Mouse (Mus musculus) gastrocnemius, postnatal 36 days (tissue): ENCODE results near the gene Tsfm. TPM values are rescaled to one million over a fixed set of nuclear protein-coding genes. Genes with fewer than 3 reads are reported as not detected.
A peak's percentile ranks its signal among the peaks of the same experiment; 100 is the strongest.
"Not testable (repeated sequence)": the region's sequence is repeated elsewhere in the genome, so short reads cannot be mapped to it uniquely, and the experiment has no call there.

ENCODE experiments used
- DNase-seq, 2 experiments: peaks; one replicate each; pipeline ENCODE4 v3.0.0; 2022
- intact Hi-C: fragments of 180-260 bp; cut with DNase I; formaldehyde crosslinking; loops from one replicate; pipeline ENCODE4 v1.15.1; 2025
- long read RNA-seq, 2 experiments: library from polyadenylated mRNA; stranded (forward); transcript quantifications; one replicate each; pipeline ENCODE4 v2.0.0; 2021
- total RNA-seq, 2 experiments: library from RNA; stranded (reverse); gene quantifications; 2 replicates each; pipeline ENCODE4 v1.2.3; 2021

The Tsfm gene
- 10 to 100 TPM; 20.5 to 21.7 TPM for total RNA-seq
- long read RNA-seq, experiment 1, transcript Tsfm-201 (6 exons, 1,206 nt), result major isoform, 38 of 40 reads
- long read RNA-seq, experiment 1, partial matches to known transcripts, result 0 of 40 reads
- long read RNA-seq, experiment 1, other reads (novel, unspliced or antisense), result 2 of 40 reads
- long read RNA-seq, experiment 2, transcript Tsfm-201 (6 exons, 1,206 nt), result major isoform, 43 of 56 reads
- long read RNA-seq, experiment 2, partial matches to known transcripts, result 1 of 56 reads
- long read RNA-seq, experiment 2, other reads (novel, unspliced or antisense), result 10 of 56 reads

DNA sequence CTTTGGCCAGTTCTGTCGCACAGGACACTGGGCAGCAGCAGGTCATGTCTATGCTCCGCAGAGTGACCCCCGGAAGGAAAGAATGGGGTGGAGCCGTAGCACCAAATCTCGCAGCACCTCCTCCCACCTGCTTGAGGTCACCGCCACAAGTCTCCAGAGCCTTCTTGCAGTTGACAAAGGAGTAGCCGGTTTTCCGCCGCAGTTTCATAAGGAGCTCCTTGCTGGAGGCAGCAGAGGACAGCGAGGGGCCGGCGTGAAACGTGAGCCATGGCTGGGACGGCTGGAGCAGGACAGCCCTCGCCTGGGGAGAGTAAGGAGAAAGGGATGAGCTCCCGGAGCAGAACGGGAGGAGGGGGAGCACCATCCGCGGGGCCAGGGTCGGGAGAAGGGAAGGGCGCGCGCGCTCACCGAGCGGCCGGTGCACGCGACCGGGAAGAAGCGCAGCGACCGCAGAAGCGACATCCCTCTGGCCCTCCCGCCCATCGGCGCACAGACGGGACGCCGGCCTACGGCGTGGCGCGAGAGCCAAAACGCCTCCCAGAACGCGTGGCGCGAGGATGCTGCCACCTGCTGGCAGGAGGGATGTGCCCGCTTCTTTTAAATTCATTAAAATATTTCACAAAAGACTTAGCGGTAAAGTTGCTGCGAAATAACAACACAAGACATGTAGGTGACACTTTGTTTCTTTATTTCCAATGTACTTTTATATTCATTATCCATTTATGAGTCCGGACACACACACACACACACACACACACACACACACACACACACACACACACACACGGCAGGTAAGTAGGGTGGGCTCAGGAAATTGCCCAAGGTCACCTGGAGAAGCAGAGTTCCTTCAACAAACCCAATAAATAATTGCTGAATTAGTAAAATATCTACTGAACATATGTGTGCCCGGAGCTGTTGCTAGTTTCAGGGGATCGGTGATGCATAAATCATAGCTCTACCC is at the start of gene Tsfm:
Gene Tsfm, minus strand, starts transcription at position 505 of the 961 bp plus-strand sequence.
- peak; percentile 88 to 92 for DNase-seq
- intact Hi-C loops, result loop anchor here (1.0 to 5.0 kb wide), 2 partner anchors 38 to 111 kb away; no protein-coding TSS in a partner anchor

DNA sequence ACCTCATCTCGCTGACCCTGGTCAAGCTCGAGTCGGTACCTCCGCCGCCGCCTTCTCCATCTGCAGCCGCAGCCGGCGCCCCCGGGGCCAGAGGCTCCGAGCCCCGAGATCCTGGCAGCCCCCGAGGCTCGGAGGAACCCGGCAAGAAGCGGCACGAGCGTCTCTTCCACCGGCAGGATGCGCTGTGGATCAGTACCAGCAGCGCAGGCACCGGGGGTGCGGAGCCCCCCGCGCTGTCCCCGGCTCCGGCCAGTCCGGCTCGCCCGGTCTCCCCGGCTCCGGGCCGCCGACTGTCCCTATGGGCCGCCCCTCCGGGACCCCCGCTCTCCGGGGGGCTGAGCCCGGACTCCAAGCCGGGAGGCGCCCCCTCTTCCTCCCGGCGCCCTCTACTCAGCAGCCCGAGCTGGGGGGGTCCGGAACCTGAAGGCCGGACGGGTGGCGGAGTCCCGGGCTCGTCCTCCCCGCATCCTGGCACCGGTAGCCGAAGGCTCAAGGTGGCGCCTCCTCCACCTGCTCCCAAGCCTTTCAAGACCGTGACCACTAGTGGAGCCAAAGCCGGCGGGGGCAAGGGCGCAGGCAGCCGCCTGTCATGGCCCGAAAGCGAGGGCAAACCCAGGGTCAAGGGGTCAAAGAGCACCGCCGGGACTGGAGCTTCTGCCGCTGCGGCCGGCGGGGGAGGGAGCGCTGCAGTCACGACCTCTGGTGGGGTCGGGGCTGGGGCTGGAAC is 49.2 kb upstream of the Tsfm start:
- intact Hi-C loops, result no loop called here
- DNase-seq, result no peak

DNA sequence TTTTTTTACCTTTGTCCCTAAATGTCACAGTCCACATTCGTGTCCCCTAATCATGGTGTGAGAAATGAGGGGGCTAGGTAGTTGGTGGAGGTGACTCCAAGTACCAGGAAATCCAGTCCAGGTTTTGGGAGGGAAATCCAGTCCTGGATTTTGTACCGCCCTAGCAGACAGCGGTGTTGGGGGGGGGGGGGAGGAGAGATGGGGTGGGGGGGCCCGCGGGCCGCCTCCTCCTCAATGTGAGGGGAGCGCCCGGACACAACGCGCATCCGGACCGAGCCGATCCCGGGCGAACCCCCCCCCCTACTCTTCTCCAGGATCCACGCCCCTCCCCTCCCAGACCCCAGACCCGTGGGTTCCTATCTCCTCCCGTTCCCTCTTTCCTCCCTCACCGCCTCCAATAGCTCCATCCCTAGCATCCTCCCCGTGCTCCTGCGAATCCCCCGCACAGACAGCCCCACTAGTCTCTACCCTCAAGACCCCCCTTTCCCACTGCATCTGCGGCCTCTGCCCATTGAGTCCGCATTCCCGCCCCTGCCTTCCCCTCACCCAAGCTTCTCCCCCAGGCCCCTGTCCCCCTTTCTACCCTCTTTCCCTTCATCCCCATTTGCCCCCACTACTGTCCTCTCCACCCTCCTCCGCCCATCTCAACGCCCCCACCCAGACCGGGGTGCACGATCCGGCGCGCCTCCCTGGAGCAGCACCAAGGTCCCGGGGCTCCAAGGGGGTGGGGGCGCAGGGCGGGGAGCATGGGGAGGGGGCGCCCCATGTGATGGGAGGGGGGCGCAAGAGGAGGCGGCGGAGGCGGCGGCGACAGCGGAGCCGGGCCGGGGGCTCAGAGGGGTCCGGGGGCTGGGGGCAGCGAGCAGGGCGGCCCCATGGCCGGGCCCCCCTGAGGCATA is 48.3 kb upstream of the Tsfm start:
- DNase-seq, result no peak
- intact Hi-C loops, result no loop called here

DNA sequence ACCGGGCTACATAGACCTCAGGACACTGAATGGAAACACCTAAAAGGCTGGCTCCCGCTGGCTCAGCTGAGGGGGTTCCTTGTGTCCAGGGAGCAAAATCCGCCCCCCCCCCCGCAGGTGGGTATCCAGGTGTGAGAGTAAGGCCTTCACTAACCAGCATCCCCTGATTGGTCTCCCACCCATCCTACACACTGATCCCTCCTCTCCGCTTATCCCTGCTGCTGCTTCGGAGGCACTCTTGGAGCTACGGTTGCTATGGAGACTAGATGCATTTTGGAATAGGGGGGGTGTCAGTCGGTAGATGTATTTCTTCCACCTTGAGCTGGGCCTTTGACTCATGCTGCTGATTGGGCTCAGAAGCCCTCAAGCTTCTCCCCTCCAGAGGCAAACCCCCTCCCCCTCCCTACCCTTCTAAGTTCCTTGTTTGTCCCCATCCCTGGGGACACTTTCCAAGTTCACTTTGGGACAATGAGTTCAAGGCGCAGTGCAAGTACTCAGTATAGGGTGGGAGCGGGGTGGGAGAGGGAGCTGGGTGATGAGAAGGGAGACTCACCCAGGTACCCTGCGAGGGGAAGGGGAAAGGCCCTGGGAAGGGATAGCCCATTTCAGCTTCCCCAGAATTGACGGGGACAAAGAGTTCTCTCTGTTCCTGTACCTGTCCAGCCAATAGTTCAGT is 47.5 kb upstream of the Tsfm start:
- no peak for DNase-seq
- intact Hi-C loops, result no loop called here

DNA sequence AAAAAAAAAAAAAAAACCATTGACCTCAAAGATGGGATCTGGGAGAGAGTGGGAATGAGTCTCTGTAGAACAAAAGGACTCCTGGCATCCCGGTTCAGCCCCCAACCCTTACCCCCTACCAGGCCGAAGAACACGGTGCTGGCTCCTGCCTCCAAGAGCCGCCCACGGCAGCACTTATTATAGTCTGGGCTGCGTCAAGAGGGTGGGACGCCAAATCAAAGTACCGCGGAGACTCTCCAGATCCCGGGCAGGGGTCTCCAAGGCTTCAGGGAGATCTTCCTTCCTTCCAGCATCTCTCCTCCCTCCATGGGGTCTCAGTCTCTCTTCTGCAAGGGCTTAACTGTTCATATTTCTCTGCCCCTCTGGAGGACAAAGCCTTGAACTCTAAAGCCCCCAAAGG is 46.9 kb upstream of the Tsfm start:
- intact Hi-C loops, result no loop called here
- DNase-seq, result no peak

DNA sequence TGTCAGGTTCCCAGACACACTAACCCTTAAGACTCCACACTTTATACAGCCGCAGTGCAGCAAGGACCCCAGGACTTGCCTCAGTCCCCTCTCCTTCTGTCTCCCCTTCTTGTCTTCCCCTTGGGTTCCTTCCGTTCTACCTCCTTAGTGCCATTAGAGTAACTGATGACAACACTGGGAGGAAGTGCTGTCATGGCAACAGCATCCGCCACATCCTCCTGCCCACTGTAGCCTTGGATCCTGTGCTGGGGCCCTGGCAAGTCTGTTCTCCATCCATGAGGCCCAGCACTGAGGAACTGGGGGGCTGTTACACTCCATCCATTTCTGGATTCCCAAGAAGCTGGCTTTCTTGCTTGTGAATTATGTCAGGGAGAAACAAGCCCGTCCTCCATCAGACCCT is 45.4 kb upstream of the Tsfm start:
- DNase-seq, result no peak

DNA sequence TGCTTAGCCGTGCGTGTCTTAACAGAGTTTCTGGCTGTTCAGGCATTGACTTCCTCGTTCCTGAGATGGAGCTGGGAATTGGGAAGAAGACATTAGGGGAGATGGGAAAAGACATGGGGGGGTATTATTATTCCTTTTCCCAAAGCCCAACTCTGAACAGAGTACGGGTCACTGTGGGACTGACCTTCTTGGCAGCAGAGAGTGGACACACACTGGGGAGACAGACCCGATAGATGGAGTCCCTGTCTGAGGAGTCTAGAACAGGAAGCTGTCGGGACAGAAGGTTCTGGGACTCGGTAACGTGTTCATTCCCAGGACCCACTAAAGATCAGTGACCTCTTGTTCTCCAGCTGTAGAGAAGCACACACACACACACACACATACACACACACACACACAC is 45.0 kb upstream of the Tsfm start:
- intact Hi-C loops, result no loop called here
- no peak for DNase-seq

More for the DNA sequence above, 45.4 kb upstream of the Tsfm start:
- intact Hi-C loops, result no loop called here

DNA sequence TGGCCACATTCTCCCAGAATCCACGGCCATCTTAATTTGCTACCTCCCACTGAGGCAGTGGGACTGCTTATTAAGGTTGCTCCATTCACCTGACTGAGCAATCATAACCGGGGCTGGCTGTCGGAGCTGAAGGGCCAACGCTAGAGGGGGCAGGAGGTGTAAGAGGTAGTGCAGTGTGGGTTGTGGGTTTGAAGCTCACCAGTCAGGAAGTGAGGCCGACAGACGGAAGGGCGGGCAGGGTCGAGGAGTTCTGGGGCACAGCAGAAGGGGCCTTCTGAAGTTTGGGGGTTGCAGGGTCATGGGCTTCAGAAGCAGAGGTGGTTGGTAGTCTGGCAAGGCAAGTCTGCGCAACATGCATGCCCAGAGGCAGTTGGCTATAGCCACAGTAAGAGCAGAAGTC is 44.4 kb upstream of the Tsfm start, which contains the start of gene Agap2:
Gene Agap2, plus strand, starts transcription at position 205 of the 400 bp plus-strand sequence.
- intact Hi-C loops, result no loop called here
- no peak for DNase-seq

DNA sequence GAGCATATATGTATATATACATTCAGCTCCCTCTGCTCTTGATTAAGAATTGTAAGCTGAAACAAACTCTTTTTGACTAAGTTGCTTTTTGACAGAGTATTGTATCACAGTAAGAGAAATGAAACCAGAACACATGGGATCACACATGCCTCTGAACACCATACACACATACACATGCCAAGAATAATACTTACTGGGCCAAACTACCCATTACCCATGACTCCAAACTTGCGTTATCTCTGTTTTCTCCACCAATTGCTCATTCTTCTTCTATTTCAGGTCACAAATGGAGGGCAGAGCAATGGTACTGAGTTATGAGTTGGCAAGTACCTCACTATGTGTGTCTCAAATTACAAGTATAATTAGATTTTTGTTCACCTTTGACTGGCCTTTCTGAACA is 43.3 kb upstream of the Tsfm start:
- DNase-seq, result no peak
- intact Hi-C loops, result no loop called here

DNA sequence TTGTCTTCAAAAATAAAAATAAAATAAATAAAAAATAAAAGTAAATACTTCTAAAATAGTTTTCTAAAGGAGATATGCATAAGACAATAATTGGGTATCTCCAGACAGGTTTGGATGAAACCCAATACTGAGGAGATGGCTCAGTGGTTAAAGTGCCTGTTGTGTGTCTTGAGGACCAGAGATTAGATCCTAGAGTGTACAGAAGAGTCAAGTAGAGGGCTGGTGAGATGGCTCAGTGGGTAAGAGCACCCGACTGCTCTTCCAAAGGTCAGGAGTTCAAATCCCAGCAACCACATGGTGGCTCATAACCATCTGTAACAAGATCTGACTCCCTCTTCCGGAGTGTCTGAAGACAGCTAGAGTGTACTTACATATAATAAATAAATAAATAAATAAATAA is 42.3 kb upstream of the Tsfm start:
- intact Hi-C loops, DNase-seq: not testable (repeated sequence)

DNA sequence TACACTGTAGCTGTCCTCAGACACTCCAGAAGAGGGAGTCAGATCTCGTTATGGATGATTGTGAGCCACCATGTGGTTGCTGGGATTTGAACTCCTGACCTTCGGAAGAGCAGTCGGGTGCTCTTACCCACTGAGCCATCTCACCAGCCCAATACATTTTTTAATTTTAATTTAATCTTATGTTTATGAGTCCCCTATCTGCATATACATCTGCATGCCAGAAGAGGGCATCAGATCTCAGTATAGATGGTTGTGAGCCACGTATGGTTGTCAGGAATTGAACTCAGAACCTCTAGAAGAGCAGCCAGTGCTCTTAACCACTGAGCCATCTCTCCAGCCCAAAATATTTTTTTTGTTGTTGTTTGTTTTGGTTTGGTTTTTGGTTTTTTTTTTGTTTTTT is 41.6 kb upstream of the Tsfm start:
- DNase-seq, intact Hi-C loops: not testable (repeated sequence)

DNA sequence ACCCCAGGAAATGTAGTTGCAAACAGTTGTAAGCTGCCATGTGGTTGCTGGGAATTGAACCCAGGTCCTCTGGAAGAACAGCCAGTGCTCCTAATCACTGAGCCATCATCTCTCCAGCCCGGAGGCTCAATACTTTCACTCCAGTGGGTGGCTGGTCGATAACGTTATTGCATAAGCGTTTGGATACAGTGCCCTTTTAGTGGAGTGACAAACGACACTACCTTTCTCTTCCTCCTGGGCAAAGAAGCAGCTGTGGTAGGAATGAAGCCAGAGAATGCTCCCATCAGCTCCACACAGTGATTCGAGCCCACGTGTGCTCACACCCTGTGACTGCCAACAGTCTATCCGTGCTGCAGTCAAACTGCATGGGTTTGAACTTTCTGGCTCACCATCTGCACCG is 40.6 kb upstream of the Tsfm start:
- intact Hi-C loops, result no loop called here
- DNase-seq, result no peak

DNA sequence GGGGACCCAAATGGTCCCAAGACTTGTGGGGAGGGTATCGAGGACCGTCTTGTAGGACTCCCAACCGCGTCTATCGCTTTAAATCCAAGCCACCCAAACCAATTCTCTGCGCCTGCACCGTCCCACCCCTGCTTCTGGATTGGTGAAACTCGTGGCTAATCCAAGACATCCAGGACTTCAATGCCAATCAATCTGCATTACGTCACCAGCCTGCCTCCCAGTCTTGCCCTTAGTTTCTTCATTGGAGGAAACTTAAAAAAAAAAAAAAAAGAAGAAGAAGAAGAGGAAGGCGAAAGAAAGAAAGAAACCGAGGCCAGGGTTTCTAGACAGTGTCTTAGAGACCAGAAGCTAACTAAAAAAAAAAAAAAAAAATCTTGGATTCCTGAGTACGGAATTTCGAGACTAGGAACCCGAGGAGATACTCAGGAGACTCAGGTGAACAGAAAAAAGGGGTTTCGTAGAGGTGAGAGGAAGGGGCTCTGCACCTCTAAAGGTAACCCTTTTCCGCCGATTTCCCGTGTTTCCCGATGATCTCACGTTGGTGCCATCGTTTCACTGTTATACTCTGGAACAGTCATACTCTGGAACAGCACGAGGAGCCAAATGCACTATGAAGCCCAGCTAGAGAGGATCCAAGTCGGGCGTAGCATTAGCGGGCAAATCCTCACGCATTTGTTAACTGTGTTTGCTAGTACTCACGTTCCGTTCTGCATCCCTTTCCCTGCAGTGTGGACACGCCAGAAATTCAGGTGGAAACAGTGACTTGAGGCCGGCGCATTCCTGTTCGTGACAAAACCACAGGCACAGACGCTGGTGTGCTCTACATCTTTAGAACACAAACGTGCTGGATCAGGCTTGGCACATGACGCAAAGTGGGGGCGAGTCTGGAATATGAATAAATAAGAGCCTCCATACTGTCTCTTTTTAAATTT is 39.8 kb upstream of the Tsfm start, which contains the start of gene Tspan31:
Gene Tspan31, minus strand, starts transcription at position 75 of the 932 bp plus-strand sequence.
- intact Hi-C loops, result no loop called here
- peak; percentile 74 to 88 for DNase-seq

DNA sequence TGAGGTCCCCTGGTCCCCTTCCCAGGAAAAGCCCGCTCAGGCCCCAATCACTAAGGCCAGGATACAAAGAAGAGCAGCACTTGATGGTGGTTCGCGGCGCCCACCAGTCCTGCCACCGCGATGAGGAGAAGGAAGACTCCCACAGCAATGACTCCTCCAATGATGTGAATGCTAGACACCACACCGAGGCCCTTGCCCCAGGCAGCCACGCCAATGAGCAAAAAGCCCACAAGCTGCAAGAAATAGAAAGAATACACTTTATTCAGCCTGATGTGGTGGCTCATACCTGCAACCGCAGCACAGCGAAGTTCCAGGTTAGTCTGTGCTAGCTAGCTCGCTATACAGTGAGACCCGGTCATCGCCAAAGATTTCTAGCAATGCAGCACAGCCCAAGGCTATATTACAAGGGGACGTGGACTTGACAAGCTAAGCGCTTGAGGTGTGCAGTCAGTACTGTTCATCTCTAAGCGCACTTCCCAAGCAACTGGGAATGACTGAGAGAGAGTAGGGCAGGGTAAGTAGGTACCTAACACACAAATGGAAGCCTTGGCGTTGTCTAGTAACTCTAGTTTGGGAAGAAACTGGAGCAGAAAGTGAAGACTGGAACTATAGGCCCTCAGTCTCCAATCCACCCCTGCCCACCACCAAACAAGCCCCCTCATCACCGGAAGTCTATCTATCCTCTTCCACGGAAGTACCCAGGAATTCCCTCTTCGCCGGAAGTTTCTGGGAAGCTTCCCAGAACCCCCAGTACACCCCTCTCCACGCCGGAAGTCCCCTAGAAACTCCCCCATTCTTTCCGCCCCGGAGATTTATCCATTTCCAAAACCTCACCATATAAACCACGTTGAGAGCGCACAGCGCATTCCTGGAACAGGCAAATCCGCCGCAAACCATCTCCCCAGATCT is 38.9 kb upstream of the Tsfm start:
- intact Hi-C loops, result no loop called here
- no peak for DNase-seq

DNA sequence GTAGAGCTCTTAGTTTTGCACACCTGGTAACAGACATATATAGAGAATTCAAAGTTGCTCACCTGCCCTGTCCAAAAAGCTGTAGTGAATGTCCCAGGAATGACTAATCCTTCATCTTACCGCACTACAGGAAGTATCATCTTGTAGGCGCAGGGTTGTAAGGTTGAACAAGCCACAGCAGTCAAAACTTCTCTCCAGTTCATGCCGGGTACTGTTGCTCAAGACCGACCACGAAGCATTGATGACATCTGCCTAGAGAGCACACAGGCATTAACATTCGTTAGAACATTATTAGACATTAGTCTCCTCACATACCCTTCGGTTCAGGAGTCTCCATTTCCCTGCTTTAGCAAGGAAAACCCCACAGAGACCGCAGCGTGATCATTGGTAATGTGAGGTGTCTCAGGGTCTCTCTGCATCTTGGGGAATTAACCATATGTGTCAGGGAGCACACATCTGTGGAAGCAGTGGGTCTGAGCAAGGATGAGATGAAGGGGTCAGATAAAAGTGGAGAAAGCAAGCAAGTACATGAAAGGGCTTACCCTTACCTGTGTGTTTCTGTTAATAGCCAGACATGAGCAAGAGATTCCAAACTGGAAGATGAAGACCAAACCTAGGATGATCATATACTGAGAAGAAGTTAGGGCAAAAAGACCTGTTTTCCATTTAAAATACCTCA is 37.9 kb upstream of the Tsfm start:
- intact Hi-C loops, result no loop called here

DNA sequence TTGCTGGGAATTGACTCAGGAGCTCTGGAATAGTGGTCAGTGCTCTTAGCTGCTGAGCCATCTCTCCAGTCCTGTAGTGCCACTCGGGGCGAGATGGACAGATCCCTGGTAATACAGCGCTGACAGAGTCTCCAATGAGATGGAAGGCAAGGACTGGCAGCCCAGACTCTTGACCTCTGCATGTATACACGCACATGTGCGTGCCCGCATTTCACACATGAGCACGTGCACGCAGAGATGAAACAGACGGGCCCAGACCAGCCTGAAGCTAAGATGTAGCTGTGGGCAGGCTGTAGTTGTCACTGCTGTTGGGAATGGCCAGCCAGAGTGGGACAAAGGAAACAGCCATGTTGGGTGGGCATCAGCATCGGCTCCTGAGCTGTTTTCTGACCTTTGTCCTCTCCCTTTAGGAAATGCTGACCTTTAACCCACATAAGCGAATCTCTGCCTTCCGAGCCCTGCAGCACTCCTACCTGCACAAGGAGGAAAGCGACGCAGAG is 35.9 kb upstream of the Tsfm start:
- intact Hi-C loops, result no loop called here
- no peak for DNase-seq

More for the DNA sequence above, 37.9 kb upstream of the Tsfm start:
- no peak for DNase-seq
